Mouse (Mus musculus) hindbrain, embryonic 13.5 days (tissue): ENCODE results near the gene Fmod. TPM values are rescaled to one million over a fixed set of nuclear protein-coding genes. Genes with fewer than 3 reads are reported as not detected.

ENCODE experiments used
- ATAC-seq: fragments of 200-750 bp; cut with Nextera tagmentation; 2 replicates; pipeline ENCODE4 v1.8.0; 2017; ENCODE audit warnings: moderate TSS enrichment; ENCODE audit not compliant: low FRiP score
- H3K27ac ChIP-seq: fragments of 300-500 bp; sonication (generic); 2 replicates; pipeline ENCODE4 v1.5.1; 2015; ENCODE audit warnings: inconsistent platforms, mild to moderate bottlenecking, moderate library complexity
- H3K27me3 ChIP-seq: fragments of 300-500 bp; sonication (generic); 2 replicates; pipeline ENCODE4 v1.6.1; 2015; ENCODE audit warnings: mild to moderate bottlenecking, inconsistent platforms
- H3K36me3 ChIP-seq: fragments of 300-500 bp; sonication (generic); 2 replicates; pipeline ENCODE4 v1.6.1; 2015; ENCODE audit warnings: mild to moderate bottlenecking, inconsistent platforms
- H3K4me1 ChIP-seq: fragments of 300-500 bp; sonication (generic); replicated peaks from 2 replicates; pipeline ENCODE4 v1.6.1; 2015; ENCODE audit warnings: inconsistent platforms
- H3K4me2 ChIP-seq: fragments of 300-500 bp; sonication (generic); 2 replicates; pipeline ENCODE4 v1.6.1; 2015; ENCODE audit warnings: inconsistent platforms, mild to moderate bottlenecking, moderate library complexity
- H3K4me3 ChIP-seq: fragments of 300-500 bp; sonication (generic); 2 replicates; pipeline ENCODE4 v1.5.1; 2015; ENCODE audit warnings: mild to moderate bottlenecking, inconsistent platforms
- H3K9ac ChIP-seq: fragments of 300-500 bp; sonication (generic); 2 replicates; pipeline ENCODE4 v1.6.1; 2015; ENCODE audit warnings: mild to moderate bottlenecking, inconsistent platforms
- H3K9me3 ChIP-seq: fragments of 300-500 bp; sonication (generic); 2 replicates; pipeline ENCODE4 v1.6.1; 2016; ENCODE audit warnings: inconsistent platforms
- WGBS: fragments of 180-500 bp; shearing (Covaris S2); methylation state at CpG from one replicate; pipeline ENCODE4 v1.1.7; 2015; 5-methylcytosine and 5-hydroxymethylcytosine counted together
- polyA plus RNA-seq: library from polyadenylated mRNA; unstranded; fragments of >200 nt; fragmentation: Nextera tagmentation; extraction: Ambion mirVana; gene quantifications from 2 replicates; pipeline ENCODE4 v1.2.1, GENCODE M21; 2015

The Fmod gene
- polyA plus RNA-seq, 1 experiment from 2014 or later, result 7.3 TPM

DNA sequence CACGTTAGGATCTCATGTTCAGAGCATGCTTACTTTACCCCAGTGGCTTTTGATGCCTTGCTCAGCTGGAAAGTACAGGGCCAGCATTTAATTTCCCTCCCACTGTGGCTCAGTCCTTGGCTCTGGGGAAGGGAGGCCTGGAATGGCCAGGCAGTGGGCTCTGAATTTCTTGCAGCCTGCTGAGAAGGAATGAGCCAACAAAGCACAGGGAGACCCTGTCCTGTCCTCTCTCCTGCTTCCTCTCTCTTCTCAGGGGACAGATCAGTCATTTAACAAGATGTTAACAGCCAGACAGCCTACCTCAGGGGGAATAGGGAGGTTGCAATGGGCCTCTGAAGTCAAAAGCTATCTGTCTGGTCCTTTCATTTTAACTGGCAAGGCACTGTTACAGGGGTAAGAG lies 5.3 kb downstream of the Fmod start:
- H3K27me3 ChIP-seq, result 0 out of 2 replicates have a peak, but pooled peaks cover 3% of the 10 kb centered on the region
- H3K9me3 ChIP-seq, result no peaks in the 10 kb centered on the region
- peaks cover 30% of the 10 kb centered on the region for H3K4me1 ChIP-seq
- ATAC-seq, result no peak
- H3K27ac ChIP-seq, result no peak overlapping the region
- no peak overlapping the region for H3K9ac ChIP-seq
- no peak overlapping the region for H3K4me3 ChIP-seq
- H3K36me3 ChIP-seq, result no peaks in the 10 kb centered on the region
- WGBS, result 7% methylated on average over 1 of the region's 1 CpGs
- no peak overlapping the region for H3K4me2 ChIP-seq

DNA sequence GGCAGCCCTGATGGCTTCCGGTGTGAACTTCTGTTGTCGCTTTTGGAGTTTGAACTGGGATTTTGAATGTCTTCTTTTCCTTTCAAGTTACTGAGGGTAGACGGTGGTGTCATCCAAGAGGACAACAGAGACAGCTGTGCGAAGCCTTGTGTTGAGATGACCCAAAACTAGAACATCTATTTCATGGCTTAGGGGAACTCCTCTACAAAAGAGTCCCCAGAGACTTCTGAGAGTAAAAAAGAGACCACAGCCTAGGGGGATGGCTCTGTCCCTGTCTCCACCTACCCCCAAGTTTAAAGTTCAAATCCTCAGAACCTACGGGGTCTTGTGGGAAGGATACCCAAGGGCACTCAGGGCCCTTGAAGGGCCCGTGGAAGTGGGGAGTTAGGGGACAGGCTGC lies 7.8 kb downstream of the Fmod start:
- H3K27ac ChIP-seq, result no peak overlapping the region
- H3K4me3 ChIP-seq, result no peak overlapping the region
- 0 out of 2 replicates have a peak, but pooled peaks cover 5% of the 10 kb centered on the region for H3K27me3 ChIP-seq
- H3K36me3 ChIP-seq, result no peaks in the 10 kb centered on the region
- WGBS, result 95% methylated on average over 6 of the region's 6 CpGs
- H3K9me3 ChIP-seq, result no peaks in the 10 kb centered on the region
- ATAC-seq, result no peak
- no peak overlapping the region for H3K9ac ChIP-seq
- H3K4me1 ChIP-seq, result peaks cover 30% of the 10 kb centered on the region
- no peak overlapping the region for H3K4me2 ChIP-seq

DNA sequence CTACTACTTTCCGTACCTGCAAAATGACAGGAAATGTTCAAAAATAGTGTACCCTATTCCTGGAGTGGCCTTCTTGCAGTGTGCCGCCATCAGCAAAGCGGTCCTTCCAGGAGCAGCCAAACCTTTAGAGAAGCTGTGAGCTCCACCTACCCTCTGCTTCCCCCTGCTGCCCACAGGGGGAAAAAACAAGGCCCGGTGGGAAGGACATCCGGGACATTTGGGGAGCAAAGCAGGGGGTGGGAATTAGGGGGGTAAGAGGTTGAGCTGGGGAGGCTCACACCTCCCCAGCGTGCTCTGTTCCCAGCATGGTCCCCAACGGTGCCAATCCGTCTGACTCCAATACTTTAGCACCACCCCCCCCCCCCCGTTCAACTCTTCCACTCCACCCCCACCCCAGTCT lies 8.9 kb downstream of the Fmod start:
- H3K4me3 ChIP-seq, result peak overlapping the region; percentile 22
- peaks cover 30% of the 10 kb centered on the region for H3K4me1 ChIP-seq
- H3K27ac ChIP-seq, result no peak overlapping the region
- H3K9me3 ChIP-seq, result no peaks in the 10 kb centered on the region
- 0 out of 2 replicates have a peak overlapping the region, but pooled peaks have one; percentile 46 for H3K9ac ChIP-seq
- ATAC-seq, result peak; percentile 77
- H3K4me2 ChIP-seq, result peak overlapping the region; percentile 51
- 4% methylated on average over 6 of the region's 9 CpGs for WGBS
- no peaks in the 10 kb centered on the region for H3K36me3 ChIP-seq
- H3K27me3 ChIP-seq, result 0 out of 2 replicates have a peak, but pooled peaks cover 5% of the 10 kb centered on the region

DNA sequence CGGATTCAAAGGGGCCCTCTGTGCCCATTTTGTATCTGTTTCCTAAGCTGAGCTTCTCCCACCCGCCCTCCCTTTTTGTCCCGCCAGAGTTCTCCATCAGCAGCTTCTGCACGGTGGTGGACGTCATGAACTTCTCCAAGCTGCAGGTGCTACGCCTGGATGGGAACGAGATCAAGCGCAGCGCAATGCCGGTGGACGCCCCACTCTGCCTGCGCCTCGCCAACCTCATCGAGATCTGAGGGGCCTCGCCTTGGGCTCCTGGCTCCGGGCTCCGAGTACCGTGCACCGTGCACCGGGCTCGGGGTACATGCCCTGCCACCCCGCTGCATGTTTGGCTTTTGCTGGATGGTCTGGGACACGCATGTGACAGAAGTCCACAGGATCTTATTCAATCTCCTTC lies 9.3 kb downstream of the Fmod start:
- peak; percentile 41 for ATAC-seq
- WGBS, result 34% methylated on average over 23 of the region's 23 CpGs
- H3K4me1 ChIP-seq, result peaks cover 30% of the 10 kb centered on the region
- no peaks in the 10 kb centered on the region for H3K9me3 ChIP-seq
- peak overlapping the region; percentile 51 for H3K4me2 ChIP-seq
- peak overlapping the region; percentile 22 for H3K4me3 ChIP-seq
- H3K27ac ChIP-seq, result no peak overlapping the region
- H3K9ac ChIP-seq, result peak overlapping the region; percentile 53
- H3K27me3 ChIP-seq, result 0 out of 2 replicates have a peak, but pooled peaks cover 5% of the 10 kb centered on the region
- no peaks in the 10 kb centered on the region for H3K36me3 ChIP-seq

DNA sequence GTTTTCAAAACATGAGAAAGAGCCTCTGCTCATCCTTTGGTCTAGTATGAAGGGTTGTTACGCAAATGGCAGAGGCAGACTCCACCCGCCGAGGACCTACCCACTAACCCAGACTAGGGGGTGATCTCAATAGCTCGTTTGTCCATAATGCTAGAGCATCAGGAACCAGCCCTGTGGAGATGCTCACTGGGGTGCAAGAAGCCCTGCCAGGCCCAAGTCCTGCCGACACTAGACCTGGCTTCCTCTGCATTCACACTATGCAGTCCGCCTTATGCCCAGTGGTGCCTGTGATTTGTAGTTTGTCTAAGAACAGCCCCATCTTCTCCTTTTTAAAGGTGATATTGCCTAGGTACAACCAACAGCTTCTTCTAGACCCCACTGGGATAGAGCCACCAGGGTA lies 10.4 kb downstream of the Fmod start:
- 81% methylated on average over 6 of the region's 6 CpGs for WGBS
- H3K4me2 ChIP-seq, result no peak overlapping the region

DNA sequence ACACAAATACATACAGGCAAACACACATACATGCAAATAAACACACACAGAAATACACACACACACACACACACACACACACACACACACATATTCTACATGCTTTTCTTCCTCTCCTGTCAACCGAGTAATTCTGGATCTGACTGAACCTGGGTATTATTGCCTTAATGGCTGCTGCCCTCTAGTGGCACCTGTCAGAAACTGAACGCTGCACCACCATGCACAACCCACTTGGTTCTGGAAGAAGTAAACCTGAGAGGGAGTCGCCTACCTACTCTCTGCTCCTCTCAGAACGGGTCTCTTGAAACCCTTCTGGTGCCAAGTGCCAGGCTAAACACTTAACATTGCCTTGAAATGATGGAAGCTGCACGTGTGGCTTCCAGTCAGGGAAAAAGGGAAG lies 11.7 kb downstream of the Fmod start:
- no peaks in the 10 kb centered on the region for H3K9me3 ChIP-seq
- ATAC-seq, result no peak
- H3K27ac ChIP-seq, result no peak overlapping the region
- WGBS, result 3% methylated on average over 5 of the region's 5 CpGs
- H3K36me3 ChIP-seq, result no peaks in the 10 kb centered on the region
- no peak overlapping the region for H3K4me2 ChIP-seq
- H3K27me3 ChIP-seq, result 0 out of 2 replicates have a peak, but pooled peaks cover 5% of the 10 kb centered on the region
- H3K4me1 ChIP-seq, result peaks cover 16% of the 10 kb centered on the region
- no peak overlapping the region for H3K9ac ChIP-seq
- no peak overlapping the region for H3K4me3 ChIP-seq

More for the DNA sequence above, 10.4 kb downstream of the Fmod start:
- ATAC-seq, result no peak
- H3K36me3 ChIP-seq, result no peaks in the 10 kb centered on the region
- H3K9me3 ChIP-seq, result no peaks in the 10 kb centered on the region
- no peak overlapping the region for H3K27ac ChIP-seq
- H3K4me1 ChIP-seq, result peaks cover 24% of the 10 kb centered on the region
- no peak overlapping the region for H3K9ac ChIP-seq
- no peak overlapping the region for H3K4me3 ChIP-seq
- H3K27me3 ChIP-seq, result 0 out of 2 replicates have a peak, but pooled peaks cover 5% of the 10 kb centered on the region

DNA sequence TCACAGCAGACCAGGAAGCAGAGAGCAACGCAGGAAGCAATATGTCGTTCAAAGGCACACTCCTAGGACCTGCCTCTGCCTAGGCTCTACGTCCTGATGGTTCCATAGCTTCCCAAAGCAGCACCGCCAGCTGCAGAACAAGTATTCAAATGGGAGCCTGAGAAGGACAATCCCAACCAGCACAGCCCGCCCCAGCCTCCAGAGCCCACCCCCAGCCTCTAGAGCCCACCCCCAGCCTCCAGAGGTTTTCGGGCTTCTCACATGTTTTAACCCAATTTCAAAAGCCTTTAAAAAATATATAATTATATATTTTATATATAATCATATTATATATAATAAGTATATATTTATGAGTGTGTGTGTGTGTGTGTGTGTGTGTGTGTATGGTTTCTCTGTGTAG lies 12.5 kb downstream of the Fmod start:
- Histone ChIP-seq H3K9me3 (no peaks in the 10 kb centered on the region), H3K9ac (no peak overlapping the region), H3K4me1 (peaks cover 15% of the 10 kb centered on the region), H3K27me3 (0 out of 2 replicates have a peak, but pooled peaks cover 5% of the 10 kb centered on the region), H3K27ac (no peak overlapping the region), H3K4me2 (no peak overlapping the region), H3K4me3 (no peak overlapping the region), H3K36me3 (no peaks in the 10 kb centered on the region)
- ATAC-seq, result no peak
- 69% methylated on average over 6 of the region's 6 CpGs for WGBS

DNA sequence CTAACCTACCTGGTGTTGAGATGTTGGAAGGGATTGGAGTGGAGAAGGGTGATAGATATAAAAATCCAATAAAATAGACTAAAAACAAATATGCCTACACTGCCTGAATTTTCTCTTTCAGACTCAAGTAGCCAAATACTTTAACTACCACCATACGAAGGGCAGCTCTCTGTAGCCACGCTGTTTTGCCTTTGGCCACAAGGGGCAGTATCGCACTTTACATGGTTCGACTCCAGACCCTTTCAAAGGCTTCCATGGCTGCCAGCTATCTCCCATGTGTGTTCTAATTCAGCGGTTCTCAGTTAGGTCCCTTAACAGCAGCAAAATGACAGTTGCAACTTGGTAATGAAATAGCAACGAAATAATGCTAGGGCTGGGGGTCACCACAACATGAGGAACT lies 16.2 kb downstream of the Fmod start:
- H3K27ac ChIP-seq, result no peak overlapping the region
- peaks cover 13% of the 10 kb centered on the region; the same call in 1 of the 2 replicates for H3K4me1 ChIP-seq
- no peak overlapping the region for H3K4me2 ChIP-seq
- H3K9me3 ChIP-seq, result no peaks in the 10 kb centered on the region
- no peaks in the 10 kb centered on the region for H3K27me3 ChIP-seq
- ATAC-seq, result 0 out of 2 replicates have a peak, but pooled peaks have one; percentile 18
- H3K36me3 ChIP-seq, result no peaks in the 10 kb centered on the region
- WGBS, result 8% methylated on average over 6 of the region's 6 CpGs
- H3K9ac ChIP-seq, result no peak overlapping the region
- H3K4me3 ChIP-seq, result no peak overlapping the region

DNA sequence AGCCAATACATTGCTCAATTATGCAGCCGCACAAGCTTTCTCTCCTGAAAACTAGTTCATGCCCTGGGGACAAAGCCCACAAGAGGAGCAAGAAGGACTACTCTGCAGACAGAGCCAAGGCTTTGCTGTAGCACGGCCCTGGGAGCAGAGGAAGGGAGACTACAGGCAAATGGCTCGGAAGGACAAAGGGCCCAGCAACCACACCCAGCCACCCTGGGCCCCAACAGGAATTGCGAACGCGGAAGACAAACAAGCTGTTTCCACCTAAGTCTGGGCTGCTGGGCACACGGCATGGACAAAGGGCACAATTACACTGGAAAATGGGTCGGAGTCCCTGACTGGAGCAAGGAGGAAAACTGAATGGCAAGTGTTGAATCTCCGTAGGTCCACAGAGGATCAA lies 18.0 kb downstream of the Fmod start:
- no peak overlapping the region for H3K4me2 ChIP-seq
- H3K36me3 ChIP-seq, result no peaks in the 10 kb centered on the region
- no peaks in the 10 kb centered on the region for H3K9me3 ChIP-seq
- no peak overlapping the region for H3K9ac ChIP-seq
- no peak overlapping the region for H3K4me3 ChIP-seq
- WGBS, result 81% methylated on average over 9 of the region's 9 CpGs
- no peaks in the 10 kb centered on the region for H3K27me3 ChIP-seq
- no peak overlapping the region for H3K27ac ChIP-seq
- peaks cover 20% of the 10 kb centered on the region for H3K4me1 ChIP-seq
- no peak for ATAC-seq

DNA sequence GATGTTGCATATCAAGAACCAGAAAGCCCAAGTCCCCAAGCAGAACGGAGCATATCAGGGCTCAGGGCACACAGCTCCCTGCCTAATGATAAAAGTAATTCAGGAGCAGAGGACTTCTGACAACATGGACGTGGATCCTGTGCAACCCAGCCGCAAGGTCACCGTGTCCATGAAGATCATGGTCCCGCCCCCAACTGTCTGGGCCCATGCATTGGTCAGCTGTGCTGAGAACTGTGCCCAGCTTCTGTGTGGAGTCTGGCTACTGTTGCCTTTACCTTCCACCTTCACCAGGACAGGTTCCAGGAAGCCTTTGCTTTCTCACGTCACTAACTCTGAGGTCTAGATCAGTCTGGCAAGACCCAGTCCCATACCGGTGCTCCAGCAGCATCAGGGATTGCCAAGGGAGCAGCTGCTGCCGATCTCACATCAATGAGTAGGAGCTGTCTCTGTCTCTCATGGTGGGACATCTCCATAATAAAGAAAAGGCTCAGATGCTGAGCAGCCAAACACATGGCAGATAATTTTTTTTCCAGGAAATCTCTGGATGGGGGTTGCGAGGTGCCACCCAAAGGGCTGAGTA lies 18.7 kb downstream of the Fmod start:
- Histone ChIP-seq H3K27me3 (no peaks in the 10 kb centered on the region), H3K4me1 (peaks cover 27% of the 10 kb centered on the region), H3K9ac (no peak overlapping the region), H3K4me3 (no peak overlapping the region), H3K9me3 (no peaks in the 10 kb centered on the region), H3K27ac (no peak overlapping the region), H3K36me3 (no peaks in the 10 kb centered on the region), H3K4me2 (no peak overlapping the region)
- ATAC-seq, result no peak
- WGBS, result 66% methylated on average over 9 of the region's 9 CpGs

DNA sequence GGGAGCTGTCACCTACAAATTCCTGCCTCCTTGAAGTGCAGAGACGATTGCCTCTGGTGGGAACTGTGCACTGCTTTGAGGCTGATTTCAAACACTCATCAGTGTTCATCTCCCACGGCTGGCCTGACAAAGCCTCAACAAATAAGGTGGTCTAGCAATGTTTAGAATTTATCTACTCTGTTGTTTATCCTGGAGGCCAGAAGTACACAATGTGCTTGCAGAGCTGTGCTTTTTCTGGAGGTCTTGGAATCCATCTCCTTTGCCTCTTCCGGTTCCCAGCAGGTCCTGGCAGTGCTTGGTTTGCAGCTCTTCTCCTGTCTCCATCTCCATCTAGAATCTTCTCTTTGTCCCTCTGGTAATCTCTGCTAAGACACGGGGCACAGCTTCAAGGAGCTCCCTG lies 19.2 kb downstream of the Fmod start:
- peaks cover 33% of the 10 kb centered on the region for H3K4me1 ChIP-seq
- no peaks in the 10 kb centered on the region for H3K27me3 ChIP-seq
- no peak for ATAC-seq
- 86% methylated on average over 4 of the region's 4 CpGs for WGBS
- H3K9ac ChIP-seq, result no peak overlapping the region
- no peaks in the 10 kb centered on the region for H3K9me3 ChIP-seq
- no peaks in the 10 kb centered on the region for H3K36me3 ChIP-seq
- no peak overlapping the region for H3K4me3 ChIP-seq
- no peak overlapping the region for H3K27ac ChIP-seq
- no peak overlapping the region for H3K4me2 ChIP-seq

DNA sequence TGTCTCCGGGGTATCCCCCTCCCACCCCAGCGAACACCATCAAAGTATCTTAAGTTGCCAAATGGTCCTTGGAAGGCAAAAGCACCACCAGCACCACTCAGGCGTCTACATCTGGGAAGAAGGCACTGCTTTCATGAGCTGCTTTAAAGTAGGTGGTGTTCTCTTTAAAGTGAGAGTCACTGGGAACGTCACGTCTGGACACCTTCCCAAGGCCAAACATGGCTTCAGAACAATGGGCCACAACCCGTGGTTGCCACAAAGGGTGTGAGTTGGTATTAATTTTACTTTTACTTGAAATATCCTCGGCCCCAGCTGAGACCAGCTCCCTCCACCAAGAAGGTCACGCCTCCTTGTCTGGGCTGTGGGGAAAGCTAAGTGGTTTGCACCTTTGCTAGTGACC lies 20.7 kb downstream of the Fmod start:
- Histone ChIP-seq H3K27ac (no peak overlapping the region), H3K4me2 (no peak overlapping the region)
- no peak for ATAC-seq

DNA sequence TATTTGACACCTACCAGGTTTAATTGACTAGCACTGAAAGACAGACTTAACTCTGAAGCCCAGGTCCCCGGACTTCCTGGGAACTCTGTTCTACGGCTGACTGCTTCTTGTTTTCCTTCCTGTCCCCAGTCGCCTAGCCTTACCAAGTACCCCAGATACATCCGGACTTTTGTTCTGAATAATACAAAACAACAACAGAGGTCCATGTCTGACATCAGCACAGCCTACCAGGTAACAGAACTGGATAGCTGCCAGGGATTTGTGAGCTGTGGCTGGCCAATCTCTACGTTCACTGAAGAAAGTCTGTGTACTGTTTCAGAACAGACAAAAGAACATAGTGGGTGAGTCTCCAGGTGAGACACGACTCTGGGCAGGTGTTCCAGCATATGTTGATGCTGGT lies 21.8 kb downstream of the Fmod start:
- Histone ChIP-seq H3K4me3 (no peak overlapping the region), H3K4me1 (peaks cover 54% of the 10 kb centered on the region), H3K9me3 (no peaks in the 10 kb centered on the region), H3K27ac (no peak overlapping the region), H3K9ac (no peak overlapping the region), H3K27me3 (no peaks in the 10 kb centered on the region), H3K4me2 (no peak overlapping the region), H3K36me3 (no peaks in the 10 kb centered on the region)
- ATAC-seq, result no peak
- 79% methylated on average over 6 of the region's 6 CpGs for WGBS

More for the DNA sequence above, 20.7 kb downstream of the Fmod start:
- H3K9ac ChIP-seq, result no peak overlapping the region
- H3K9me3 ChIP-seq, result no peaks in the 10 kb centered on the region
- H3K27me3 ChIP-seq, result no peaks in the 10 kb centered on the region
- H3K36me3 ChIP-seq, result no peaks in the 10 kb centered on the region
- no peak overlapping the region for H3K4me3 ChIP-seq
- WGBS, result 85% methylated on average over 8 of the region's 8 CpGs
- peaks cover 47% of the 10 kb centered on the region for H3K4me1 ChIP-seq
